Mouse (Mus musculus) Patski (cell line): ENCODE data around the gene Tecpr2. TPM values are rescaled to one million over a fixed set of nuclear protein-coding genes. Genes with fewer than 3 reads are reported as not detected.

Experiments used
- ATAC-seq: fragments of 100-300 bp; one replicate; pipeline ENCODE4 v1.8.0; 2021
- CTCF ChIA-PET: fragments of 350-600 bp; sonication (Branson Sonifier 250); formaldehyde crosslinking; loops from one replicate; lab custom pipeline; 2022; ENCODE audit warnings: inconsistent platforms; lab: Charles Lee
- POLR2A ChIA-PET: fragments of 350-600 bp; sonication (Branson Sonifier 250); formaldehyde crosslinking; loops from one replicate; lab custom pipeline; 2022; ENCODE audit warnings: antibody characterized with exemption, inconsistent platforms; lab: Charles Lee
- DNase-seq: peaks from one replicate; pipeline ENCODE4 v3.0.0-alpha.2; 2011; ENCODE audit warnings: low read depth, low spot score
- H3K27me3 ChIP-seq: fragments of 371-371 bp; one replicate; pipeline ENCODE4 v1.5.1; 2021
- CTCF ChIP-seq: fragments of 100-300 bp; IDR thresholded peaks from one replicate; pipeline ENCODE4 v1.5.1; 2021
- in situ Hi-C: fragments of 300-500 bp; cut with MboI; formaldehyde crosslinking; loops from 3 replicates; pipeline ENCODE4 v1.11.1; 2018; ENCODE audit warnings: low pct_unique_long_range_greater_than_20kb, mixed read lengths
- polyA plus RNA-seq: library from polyadenylated mRNA; unstranded; gene quantifications from one replicate; pipeline ENCODE4 v1.2.3, GENCODE M21; 2021

Gene Tecpr2
- polyA plus RNA-seq, 1 experiment from 2014 or later: 7.4 TPM

DNA sequence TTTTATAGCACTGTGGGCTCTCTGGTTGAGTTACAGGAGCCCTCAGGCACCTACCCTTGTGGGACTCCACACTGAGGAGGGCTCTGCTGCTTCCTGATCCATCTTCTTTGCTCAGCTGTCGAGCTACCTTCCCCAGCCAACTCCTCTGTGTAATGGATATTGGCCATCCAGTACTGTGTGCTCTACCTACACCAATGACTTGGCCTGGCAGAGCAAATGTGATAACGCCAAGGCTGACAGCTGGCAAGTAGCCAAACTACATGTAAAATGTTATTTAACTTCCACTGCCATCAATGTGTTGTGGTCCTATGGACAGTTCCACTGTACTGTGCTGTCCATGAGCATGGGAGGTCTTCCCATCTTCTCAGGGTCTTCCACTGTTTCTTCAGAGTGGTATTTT is 72.9 kb downstream of the Tecpr2 start:
- H3K27me3 ChIP-seq: no peaks in the 10 kb centered on the region
- in situ Hi-C loops: no loop called here
- DNase-seq (no peak), ATAC-seq (no peak)
- TF ChIP-seq CTCF: no peak
- ChIA-PET CTCF (interaction anchor here (0.9 kb wide), 1 partner anchor 25 kb away, joined by 3 read pairs; no protein-coding TSS in a partner anchor), POLR2A (no interaction called here)

DNA sequence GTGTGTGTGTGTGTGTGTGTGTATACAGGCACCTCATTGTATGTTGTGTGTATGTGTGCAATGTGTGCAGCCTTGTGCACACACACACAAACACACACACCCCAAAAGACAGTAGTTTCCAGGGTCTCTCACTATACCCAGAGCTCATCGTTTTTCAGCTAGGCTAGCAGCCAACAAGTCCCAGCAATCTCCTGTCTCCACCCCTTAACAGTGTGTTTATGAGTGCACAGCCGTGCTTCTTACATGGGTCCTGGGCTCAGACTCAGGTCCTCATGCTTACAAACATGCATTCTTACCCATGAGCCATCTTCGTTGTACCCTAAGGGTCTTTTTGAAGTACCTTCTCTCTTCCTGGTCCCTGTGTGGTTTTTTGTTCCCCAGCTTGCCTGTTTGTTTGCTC is 76.4 kb downstream of the Tecpr2 start:
- ATAC-seq (no peak), DNase-seq (no peak)
- POLR2A ChIA-PET: interaction anchor here (0.7 kb wide), 1 partner anchor 56 kb away, joined by 4 read pairs; no protein-coding TSS in a partner anchor
- CTCF ChIA-PET: interaction anchor here (1.2 kb wide), 1 partner anchor 26 kb away, joined by 3 read pairs; no protein-coding TSS in a partner anchor
- in situ Hi-C loops: no loop called here
- TF ChIP-seq CTCF: no peak
- H3K27me3 ChIP-seq: no peaks in the 10 kb centered on the region

DNA sequence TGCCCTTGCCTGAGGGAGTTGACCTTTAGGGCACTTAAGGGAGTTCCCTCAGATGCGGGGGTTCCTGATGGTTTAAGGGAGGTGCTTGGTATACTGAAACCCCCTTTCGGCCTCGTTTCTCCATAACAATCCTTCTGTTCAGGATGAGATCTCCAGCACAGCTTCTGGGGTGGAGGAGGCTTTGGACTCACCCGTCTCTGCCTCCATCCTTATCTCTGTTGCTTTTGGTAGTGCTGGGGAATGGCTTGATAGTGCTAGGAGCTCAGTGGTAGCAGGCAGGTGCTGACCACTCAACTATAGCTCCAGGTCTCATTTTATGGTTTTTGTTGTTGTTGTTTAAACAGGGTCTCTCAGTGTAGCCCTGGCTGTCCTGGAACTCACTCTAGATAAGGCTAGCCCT is 77.0 kb downstream of the Tecpr2 start:
- in situ Hi-C loops: no loop called here
- no peak for DNase-seq
- TF ChIP-seq CTCF: no peak
- H3K27me3 ChIP-seq: no peaks in the 10 kb centered on the region
- ATAC-seq: no peak
- POLR2A ChIA-PET: no interaction called here
- CTCF ChIA-PET: interaction anchor here (1.2 kb wide), 1 partner anchor 26 kb away, joined by 3 read pairs; no protein-coding TSS in a partner anchor

DNA sequence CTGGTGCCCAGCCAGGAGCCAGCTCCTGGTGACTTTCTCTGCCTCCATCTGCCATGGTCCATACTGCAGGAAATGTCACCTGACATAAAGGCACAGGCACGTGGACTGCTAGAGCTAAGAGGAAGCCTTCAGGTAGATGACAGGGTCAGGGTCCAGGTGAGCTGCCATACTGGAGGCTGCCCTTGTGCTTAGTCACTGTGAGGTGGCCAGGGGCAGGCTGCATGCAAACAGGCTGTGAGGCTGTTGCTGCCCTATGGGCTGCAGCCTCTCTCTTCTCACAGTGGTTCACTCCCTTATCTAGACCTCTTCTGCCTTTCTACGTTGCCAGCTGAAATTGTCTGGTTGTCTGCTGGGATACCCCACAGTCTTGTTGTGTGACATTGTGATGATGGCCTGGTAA is 78.1 kb downstream of the Tecpr2 start:
- in situ Hi-C loops: no loop called here
- no peak for DNase-seq
- ATAC-seq: no peak
- no peak for TF ChIP-seq CTCF
- no peaks in the 10 kb centered on the region for H3K27me3 ChIP-seq
- CTCF ChIA-PET: interaction anchor here (1.4 kb wide), 1 partner anchor 25 kb away, joined by 4 read pairs; no protein-coding TSS in a partner anchor
- POLR2A ChIA-PET: no interaction called here

DNA sequence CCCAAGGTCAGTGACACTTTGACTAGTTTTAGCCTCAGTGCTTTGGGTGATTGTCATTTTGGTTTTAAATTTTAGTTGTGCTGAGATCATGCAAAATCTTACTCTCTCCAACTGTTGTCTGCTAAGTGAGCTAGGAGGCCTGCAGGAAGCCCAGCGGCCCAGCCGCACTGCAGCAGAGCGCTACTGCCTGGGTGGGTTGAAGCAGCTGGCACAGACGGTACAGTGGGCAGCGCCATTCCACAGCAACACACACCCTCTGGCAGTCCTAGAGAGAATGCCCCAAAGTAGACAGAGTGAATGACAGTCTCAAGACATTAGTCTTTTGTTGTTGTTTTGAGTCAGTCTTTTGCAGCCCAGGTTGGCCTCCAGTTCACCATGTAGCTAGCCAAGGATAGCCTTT is 81.3 kb downstream of the Tecpr2 start:
- in situ Hi-C loops: no loop called here
- ChIA-PET CTCF (no interaction called here), POLR2A (no interaction called here)
- DNase-seq (no peak), ATAC-seq (no peak)
- TF ChIP-seq CTCF: no peak
- H3K27me3 ChIP-seq: no peaks in the 10 kb centered on the region

DNA sequence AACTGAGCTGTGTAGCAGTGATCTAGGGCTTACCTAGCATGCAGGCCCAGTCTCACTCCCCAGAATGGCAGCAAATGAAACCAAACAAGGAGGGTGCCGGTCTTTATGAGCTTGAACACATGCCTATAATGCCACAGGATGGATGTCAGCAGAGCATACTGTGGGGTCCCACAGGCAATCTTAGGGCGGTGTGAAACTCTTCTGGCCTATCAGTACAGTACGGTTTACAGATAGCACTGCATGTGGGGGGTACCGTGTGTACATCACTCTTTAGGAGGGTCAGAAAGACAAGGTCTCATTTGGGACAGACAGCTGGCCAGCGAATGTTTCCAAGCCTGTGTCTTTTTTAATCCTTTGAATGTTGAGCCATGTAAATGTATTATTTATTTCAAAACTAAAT is 82.9 kb downstream of the Tecpr2 start:
- ChIA-PET CTCF (no interaction called here), POLR2A (no interaction called here)
- H3K27me3 ChIP-seq: no peaks in the 10 kb centered on the region
- no peak for DNase-seq
- no peak for TF ChIP-seq CTCF
- ATAC-seq: no peak
- in situ Hi-C loops: no loop called here

DNA sequence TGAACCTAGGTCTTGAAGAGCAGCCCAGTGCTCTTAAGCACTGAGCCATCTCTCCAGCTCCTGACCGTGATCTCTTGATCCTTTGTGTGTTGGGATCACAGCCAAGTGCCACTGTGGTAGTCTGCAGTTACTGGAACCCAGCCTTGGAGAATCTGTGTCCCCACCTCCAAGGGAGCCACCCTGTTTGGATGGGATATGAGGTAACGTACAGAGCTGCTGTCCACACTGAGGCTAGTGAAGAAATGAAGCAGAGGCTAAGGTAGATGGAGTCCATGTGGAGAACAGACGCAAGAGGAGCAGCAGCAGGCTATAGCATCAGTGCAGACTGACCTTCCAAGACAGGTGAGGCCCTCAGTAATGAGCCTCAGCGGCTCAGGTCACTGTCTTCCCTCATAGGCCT is 84.8 kb downstream of the Tecpr2 start:
- no peak for DNase-seq
- ATAC-seq: no peak
- ChIA-PET CTCF (interaction anchor here (1.3 kb wide), 1 partner anchor 10 kb away, joined by 3 read pairs; no protein-coding TSS in a partner anchor), POLR2A (no interaction called here)
- TF ChIP-seq CTCF: no peak
- in situ Hi-C loops: no loop called here
- no peaks in the 10 kb centered on the region for H3K27me3 ChIP-seq

DNA sequence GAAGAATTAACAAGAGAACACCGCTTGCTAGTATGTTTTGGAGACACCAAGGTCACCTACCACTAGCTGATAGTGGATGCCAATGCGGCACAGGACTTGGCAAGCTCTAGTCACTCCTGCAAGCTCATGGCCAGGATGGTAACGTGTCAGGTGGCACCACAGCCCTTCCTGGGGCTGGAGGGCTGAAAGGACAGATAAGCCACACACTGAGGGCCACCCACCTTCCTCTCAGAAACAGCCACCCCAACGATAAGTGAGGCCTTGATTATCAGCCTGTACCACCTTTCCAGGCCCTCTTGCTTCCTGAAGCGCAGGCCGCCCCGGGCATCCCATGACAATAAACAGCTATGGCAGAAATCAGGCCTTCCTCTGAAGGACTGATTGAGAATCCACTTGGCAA is 85.2 kb downstream of the Tecpr2 start:
- in situ Hi-C loops: no loop called here
- ChIA-PET CTCF (no interaction called here), POLR2A (no interaction called here)
- DNase-seq (no peak), ATAC-seq (no peak)
- no peak for TF ChIP-seq CTCF
- no peaks in the 10 kb centered on the region for H3K27me3 ChIP-seq

DNA sequence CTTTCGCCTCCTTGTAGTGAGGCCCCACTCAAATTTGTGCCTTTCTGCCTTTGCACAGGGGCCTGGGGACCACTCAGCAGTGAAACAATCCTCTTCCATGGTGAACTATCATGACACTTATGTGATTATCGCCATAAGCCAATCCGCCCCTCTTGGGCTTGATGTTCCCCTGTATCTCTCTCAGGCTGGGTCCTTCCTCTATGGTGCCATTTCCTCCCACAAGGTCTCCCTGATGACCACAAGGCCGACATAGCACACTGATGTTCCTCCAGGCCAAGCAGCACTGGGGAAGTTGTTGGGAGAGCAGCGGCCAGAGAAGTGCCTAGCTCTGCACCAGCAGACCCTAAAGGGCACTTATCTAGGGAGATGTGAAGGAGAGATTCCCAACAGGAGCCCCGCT is 85.7 kb downstream of the Tecpr2 start:
- POLR2A ChIA-PET: no interaction called here
- no peak for TF ChIP-seq CTCF
- CTCF ChIA-PET: no interaction called here
- in situ Hi-C loops: no loop called here
- no peaks in the 10 kb centered on the region for H3K27me3 ChIP-seq
- DNase-seq (no peak), ATAC-seq (no peak)

DNA sequence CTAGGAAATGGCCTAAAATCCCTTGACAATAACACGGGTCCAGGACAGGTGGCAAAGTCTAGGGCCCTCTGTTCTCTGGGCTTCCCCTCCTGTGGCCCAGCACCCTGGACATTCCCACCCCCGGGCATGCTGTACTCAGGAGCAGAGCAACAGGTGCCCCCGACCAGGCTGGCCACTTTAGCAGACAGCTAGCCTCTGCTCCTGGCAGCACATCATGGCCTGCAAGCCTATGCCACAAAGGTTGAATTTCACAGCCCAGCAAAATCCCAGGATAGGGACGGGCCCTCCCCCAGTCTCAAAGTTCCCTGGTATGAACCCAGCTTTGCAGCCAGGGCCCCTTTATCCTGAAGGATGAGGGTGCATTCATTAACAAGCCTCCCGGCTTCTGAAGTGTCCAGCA is 86.3 kb downstream of the Tecpr2 start:
- ATAC-seq (no peak), DNase-seq (no peak)
- no peaks in the 10 kb centered on the region for H3K27me3 ChIP-seq
- POLR2A ChIA-PET: no interaction called here
- no peak for TF ChIP-seq CTCF
- CTCF ChIA-PET: interaction anchor here (0.6 kb wide), 1 partner anchor 16 kb away, joined by 3 read pairs; no protein-coding TSS in a partner anchor
- in situ Hi-C loops: no loop called here

DNA sequence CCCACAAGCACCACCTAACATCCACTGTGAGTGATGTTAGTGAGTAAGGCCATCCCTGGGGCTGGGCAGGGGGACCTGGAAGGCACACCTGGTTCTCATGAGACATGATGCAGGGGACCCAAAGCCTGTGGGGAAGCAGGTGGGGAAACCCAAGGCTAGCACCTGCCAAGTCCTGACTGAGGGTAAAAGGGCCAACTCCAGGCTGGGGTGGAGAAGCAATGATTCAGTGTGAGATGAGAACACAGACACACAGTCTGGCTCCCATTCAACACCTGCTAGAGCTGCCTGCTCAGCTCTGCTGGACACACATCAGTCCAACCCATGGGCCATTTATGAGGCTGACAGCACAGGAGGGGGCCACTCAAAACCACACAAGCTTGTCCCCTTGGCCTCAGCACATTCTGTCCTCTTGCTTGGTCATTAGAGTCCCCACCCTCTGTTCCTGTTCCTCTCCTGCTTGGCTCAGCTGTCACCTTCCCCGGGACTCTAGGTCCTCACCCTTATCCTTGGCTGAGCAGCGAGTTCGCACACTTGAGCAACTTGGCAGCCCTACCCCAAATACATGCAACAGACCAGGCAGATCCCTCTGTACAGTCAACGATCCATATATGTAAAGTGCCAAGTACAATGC is 86.9 kb downstream of the Tecpr2 start:
- DNase-seq (no peak), ATAC-seq (no peak)
- CTCF ChIA-PET: interaction anchor here (0.6 kb wide), 1 partner anchor 16 kb away, joined by 3 read pairs; no protein-coding TSS in a partner anchor
- in situ Hi-C loops: no loop called here
- POLR2A ChIA-PET: no interaction called here
- TF ChIP-seq CTCF: no peak
- no peaks in the 10 kb centered on the region for H3K27me3 ChIP-seq
